Mouse (Mus musculus) heart, adult 9 months (tissue): ENCODE data around the gene Kdm4b.

Experiments
- DNase-seq, 2 experiments: peaks; one replicate each; pipeline ENCODE4 v3.0.0; 2022; ENCODE audit warnings: low spot score in 2 of 2

Gene Kdm4b

DNA sequence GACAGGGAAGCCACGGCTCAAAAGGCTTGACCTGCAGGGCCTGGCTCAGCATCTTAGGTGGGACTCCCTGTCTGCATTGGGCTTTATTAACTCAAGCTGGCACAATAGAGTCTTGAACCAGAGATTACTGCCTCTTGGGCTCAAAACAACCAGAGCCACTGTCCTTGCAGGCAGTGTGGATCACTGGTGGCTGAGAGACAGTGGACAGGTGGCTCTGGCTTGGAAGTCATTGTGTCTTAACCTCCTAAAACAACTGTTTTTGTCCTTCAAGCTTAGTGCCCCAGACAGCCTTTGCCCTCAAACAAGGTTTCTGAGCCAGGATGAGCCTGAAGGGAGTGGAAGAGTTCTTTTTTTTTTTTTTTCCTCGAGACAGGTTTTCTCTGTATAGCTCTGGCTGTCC is 19.5 kb downstream of the Kdm4b start:
- no peak for DNase-seq

DNA sequence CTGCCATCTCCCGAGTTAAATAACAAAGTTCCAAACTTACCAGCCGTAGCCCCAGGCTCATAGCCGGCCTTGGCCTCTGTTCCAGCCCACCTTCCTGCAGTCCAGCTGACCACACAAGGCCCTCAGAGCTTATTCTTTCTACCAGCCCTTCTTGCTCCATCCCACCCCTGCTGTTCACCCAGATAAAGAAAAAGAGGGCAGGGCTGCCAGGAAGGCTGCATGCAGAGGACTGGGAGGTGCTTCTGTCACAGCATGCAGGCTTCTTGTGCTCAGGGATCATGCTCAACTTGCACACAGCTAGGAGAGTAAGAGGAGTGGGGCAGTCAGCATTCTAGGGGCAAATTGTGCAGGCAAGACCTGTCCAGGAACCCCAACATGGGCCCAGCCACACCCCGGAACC is 22.3 kb downstream of the Kdm4b start:
- DNase-seq: no peak

DNA sequence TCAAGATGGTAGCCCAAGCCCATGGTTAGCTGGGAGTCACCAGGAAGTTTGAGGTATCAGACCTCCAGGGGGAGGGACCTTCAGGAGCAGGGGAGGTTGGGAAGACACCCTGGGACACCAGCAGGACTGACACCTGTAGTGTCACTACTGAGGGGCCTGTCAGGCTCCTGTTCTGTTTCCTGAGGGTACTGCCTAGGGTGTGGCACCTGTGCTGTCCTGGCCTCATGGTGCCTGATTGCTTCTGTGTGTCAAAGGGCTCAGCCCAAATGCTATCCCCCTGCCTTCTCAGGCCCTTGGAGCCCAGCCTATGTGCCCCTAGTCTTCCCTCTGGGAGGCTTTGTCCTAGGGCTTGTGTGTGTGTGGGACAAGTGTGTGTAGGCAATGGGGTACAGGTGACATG is 22.7 kb downstream of the Kdm4b start:
- no peak for DNase-seq

DNA sequence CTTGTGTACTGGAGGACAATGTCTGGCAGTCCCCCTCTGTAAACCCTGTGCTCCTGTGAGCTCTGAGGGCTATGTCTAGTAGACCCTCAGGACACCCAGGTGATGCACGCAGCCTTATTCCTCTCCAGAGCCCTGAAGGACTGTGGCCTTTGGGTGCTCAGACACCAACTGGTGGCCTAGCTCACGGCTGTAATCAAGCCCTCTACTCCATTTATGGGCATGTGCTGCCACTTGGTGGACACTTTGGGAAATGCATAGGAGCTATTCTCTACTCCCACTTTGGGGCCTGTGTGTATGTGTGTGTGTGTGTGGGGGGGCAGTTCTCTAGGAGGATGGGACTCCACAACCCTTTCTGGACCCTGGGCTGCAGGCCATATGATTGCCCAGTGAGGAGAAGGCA is 24.8 kb downstream of the Kdm4b start:
- DNase-seq: peak; percentile 58 to 73

DNA sequence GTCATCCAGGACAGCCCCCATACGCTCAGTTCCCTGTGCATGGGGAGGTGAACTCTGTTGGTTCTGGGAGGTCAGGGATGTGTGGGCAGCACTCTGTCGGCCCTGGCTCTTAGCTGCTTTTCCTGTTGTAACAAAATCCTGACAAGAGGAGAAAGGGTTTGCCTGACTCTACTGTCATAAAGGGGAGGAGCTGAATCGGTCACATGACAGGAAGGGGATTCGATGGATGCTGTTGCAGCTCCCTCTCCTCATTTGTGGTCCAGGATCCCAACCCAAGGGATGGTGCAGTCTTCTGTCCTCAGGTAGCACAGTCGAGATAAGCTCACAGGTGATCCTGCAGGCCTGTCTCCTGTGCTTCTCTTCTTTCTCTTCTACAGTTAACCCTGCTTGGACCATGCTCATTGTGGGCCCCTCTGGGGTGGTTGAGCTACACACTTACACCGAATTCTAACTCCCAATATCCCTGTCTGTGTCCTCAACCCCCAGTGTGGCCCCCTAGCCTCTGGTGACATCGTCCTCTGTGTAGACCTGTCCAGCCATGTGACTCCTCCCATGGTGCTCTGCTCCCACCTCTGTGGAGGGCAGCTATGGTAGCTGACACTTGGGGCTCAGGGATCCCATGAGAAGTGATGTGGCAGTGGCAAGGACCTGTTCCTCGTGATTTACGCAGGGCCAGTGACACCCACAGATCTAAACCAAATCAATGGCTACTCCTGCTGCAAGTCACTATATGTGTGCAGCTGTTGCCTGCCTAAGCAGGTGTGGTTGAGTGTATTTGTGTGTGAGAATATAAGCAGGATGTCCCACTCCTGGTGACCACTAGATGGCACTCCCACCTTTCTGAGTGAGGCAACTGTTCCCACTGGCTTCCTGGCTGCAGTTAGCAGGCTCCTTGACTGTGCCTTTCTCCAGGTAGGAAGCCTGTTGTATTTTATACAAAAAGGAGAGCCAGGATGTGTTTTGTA is 31.3 kb downstream of the Kdm4b start:
- DNase-seq: peak; percentile 34 to 48

DNA sequence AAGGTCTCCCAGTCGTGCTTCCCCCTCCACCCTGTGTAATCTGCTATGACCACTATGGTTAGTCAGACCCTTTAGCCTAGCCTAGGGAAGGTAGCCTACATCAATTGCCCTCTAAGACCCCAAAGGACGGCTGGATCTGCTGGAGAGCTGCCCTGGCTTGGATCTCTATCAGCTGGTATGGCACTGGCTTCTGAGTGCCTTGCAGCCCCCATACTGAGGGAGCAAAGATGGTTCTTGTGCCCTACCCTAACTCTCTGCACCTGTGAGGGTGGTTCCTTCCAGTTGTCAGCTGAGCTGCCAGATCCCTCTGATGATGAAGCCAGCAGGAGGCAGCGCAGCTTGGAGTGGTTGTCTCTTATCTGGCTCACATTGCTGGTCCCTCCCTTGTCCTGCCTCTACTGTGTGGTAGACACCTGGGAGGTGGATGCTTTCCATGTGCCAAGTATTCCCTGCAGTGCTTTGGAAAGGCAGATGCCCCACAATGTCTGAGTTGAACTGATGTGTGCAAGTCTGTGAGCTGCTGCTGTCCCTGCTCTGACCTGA is 33.4 kb downstream of the Kdm4b start:
- DNase-seq: no peak

DNA sequence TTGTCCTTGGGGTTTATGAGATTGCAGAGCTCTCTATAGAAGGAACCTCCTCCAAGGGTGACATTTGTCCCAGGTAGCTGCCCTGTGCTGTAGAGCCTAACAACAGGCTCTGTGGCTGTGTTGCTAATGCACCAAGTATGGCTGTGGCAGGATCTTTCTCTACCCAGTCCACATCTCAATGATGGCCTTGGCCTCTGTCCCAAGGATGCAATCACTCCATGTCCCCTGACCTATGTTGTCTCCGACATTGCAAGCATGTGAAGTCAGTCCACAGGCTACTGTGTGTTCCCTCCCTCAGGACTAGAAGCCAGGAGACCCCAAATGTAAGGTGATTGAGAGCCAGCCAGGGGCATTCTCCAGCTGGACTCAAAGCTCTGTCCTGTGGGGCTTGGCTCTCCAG is 34.0 kb downstream of the Kdm4b start:
- no peak for DNase-seq

DNA sequence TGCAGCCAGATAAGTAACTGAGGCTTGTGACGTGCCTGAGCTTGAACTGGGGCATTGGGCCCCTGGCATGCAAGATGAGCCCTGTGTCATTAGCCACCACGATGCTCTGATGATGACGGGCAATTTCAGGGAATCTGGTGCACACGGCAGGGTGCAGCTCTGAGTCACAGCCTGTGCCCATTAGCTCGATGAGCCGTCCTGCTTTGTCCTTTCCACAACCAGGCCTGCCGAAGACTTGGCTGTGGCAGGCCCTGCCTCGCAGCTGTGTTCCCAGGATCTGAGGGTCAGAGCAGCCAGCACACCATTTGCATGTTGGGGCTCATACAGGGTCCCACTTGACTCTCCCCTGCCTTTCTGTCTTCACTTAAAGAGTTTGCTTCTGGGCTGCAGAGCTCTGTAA is 34.6 kb downstream of the Kdm4b start:
- DNase-seq: no peak

DNA sequence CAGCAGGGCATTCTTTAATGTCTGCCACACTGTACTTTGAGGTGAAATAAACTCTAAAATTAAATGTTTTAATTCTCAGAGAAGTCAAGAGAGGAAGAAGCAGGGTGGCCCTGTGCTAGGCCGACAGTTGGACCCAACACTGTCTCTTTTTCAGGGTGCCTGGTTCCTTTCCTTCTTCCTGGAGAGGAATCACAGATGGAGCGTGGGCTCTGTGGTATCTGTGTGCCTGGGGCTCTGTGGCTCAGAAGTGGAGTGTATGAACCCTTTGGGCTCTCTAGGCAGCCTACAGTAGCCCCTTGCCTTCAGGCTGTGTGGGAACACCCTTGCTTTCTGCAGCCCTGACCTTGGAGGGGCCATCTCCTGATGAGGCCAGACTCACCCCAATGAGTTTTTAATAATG is 35.7 kb downstream of the Kdm4b start:
- DNase-seq: no peak

DNA sequence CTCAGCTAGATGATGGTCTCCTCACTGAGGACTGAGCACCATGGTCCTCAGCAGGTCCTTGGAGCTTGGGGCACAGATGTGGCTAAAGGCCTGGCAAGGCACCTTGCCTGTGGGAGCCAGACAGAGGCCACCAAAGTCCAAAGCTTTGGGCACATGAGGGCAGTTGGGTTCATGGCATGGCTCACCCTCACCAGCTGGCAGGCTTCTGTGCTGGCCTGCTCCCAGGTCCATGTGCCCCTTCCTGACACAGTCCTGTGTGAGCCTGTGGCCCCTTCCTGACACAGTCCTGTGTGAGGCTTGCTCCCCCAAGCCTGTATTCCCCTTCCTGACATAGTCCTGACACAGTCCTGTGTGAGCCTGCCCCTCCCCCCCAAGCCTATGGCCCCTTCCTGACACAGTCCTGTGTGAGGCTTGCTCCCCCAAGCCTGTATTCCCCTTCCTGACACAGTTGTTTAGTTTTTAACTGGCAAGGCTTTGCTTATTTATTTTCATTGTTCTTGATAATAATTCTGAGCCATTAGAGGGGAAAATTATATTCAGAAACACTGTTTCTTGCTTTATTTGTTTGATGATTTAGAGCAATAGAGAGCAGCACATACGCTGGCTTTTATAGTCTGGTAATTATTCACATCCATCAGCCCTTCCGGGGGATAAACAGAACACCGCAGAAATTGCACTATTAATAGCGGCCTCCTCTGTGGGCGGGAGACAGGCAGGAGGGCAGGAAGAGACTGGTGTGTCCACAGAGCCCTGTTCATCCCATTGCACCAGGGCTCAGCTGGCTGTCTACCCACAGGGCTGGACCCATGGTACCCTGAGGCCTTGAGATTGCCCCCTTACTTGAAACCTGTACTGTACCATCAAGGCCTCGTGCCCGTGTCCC is 40.2 kb downstream of the Kdm4b start:
- no peak for DNase-seq

DNA sequence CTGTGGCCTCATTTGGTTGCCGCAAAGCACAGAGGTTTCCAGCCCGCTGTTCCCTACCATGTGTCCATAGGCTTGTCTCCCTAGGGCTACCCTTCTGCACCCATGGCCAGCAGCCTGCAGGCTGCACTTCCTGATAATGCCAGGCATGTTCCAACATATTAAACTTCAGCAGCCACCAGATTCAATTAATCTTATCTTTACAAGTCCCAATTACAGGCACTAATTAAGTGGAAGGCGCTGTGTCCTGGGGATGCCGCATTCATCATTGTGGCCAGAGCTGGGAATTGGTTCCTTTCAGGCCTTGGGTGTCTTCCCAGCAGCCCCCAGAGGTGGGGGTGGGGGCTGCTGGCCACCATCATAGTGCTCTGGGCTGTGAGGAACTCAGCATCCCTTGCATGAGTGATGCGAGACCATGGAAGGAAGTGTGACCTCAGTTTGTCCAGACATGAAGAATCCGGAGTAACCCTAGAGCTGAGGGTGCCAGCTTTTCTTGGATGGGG is 42.5 kb downstream of the Kdm4b start:
- no peak for DNase-seq

DNA sequence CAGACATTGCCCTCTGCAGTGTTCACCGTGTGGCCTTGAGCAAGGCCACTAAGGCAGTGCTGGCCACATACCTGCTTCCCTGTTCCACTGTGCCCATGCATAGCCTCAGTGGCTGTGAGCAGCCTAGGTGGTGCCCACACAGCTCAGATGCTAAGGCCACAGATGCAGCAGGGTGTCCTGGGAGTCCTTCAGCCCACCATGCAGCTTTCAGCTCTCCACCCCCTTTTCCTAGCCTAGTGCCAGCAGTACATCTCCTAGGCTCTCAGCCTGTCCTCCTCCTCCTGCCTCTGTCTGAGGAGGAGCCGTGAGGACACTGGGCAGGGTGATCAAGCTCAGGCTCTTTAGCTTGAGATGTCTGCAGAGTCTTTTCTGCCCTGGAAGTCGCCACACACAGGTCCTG is 44.2 kb downstream of the Kdm4b start:
- no peak for DNase-seq

DNA sequence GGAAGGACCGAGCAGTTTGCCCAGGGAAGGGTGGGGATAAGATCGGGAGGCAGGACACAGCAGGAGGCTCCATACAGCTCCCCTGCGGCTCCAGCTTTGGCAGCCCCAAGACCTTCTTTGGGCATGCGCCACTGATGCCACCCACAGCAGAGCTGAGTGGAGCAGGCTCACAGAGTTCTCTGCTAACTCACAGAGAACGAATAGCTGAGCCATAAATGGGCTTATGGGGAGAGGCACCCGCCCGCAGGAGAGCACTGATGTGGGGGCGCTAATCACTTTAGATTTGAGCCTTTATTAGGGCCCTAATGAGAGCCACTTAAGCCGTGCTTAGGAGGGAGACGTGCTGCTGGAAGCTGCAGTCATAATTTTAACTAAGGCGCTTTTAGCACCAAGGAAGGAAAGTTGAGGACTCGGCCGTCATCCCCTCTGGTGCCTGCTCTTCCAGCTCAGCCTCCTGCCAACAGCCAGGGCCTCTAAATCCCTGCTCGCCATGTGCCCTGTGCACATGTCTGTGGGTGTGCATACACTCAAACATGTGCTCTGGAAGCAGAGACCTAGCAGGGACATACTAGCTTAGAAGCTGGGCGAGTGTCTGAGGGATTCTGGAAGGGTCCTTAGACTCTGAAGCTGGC is 45.3 kb downstream of the Kdm4b start:
- DNase-seq: no peak

DNA sequence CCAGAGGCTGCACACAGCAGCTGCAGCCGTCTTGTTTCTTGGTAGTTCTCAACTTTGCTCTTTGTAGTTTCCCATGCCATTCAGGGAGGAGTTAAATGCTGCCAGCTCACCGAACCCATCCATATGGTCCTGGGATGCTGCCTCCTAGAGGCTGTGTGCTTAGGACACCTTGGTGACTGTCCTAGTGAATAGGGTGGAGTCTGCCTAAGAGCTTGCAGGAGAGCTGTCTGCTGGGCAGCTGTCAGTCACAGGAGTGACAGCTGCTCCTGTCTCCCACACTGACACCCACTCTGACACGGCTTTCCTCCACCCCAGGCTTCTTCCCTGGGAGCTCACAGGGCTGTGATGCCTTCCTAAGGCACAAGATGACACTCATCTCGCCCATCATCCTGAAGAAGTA is 46.2 kb downstream of the Kdm4b start:
- DNase-seq: no peak

DNA sequence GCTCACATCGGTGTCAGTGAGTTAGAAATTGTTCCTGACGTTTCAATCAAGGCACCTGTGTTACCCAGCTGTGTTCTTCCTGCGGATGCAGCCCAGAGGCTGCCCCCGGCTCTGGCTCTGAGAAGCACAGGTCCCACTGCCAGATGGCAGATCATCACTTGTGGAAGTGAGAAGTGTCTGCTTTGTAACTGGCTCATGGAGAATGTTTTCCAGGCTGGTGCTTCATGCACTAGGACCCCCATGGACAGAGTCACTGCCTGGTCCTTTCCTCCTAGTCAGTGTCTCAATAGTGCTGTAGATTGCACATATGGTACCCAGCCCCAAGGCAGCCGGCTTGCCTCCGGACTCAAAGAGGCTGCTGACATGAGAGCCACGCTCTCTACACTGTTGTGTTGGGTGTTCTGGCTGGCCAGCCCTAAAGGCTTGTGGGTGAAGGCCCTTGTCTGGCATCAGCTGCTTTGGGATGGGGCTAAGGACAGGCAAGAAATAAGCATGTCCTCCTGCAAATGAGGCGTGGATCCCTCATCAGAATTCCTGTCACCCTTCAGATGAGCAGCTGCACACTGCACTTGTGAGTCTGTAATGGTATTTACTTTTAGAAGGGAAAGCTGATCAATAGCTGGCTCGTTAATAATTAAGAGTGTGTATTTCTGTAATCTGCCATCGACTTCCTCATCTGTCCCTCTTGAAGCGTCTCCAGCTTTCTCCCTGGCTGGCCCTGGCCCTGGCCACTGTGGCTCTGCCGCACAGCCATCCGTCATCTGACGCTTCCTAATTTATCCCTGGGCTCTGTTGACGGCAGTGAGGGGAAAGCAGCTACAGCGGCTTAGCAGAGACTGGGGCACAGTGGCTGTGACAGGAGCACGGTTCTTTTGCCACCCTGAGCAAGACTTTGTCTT is 47.5 kb downstream of the Kdm4b start:
- peak in 1 of 2 experiments; percentile 12 for DNase-seq

DNA sequence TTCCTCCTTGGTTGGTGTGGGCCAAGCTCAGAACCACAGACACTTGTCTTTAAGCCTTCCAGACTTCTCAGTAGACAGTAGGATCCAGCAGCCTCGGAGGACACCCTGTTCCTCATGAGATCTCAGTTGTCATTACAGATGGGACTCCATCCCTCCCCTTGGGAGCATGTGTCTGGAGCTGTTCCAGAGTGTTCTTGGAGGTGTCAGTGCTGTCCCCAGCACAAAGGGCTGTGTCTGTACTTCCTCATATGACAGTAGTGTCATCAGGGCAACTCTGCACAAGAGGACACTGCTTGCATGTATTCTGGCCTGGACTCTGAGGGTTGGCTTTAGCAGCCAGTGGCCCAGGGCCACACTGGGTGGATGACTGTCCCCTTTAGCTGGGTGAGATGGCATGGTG is 49.0 kb downstream of the Kdm4b start:
- DNase-seq: peak; percentile 6 to 21

DNA sequence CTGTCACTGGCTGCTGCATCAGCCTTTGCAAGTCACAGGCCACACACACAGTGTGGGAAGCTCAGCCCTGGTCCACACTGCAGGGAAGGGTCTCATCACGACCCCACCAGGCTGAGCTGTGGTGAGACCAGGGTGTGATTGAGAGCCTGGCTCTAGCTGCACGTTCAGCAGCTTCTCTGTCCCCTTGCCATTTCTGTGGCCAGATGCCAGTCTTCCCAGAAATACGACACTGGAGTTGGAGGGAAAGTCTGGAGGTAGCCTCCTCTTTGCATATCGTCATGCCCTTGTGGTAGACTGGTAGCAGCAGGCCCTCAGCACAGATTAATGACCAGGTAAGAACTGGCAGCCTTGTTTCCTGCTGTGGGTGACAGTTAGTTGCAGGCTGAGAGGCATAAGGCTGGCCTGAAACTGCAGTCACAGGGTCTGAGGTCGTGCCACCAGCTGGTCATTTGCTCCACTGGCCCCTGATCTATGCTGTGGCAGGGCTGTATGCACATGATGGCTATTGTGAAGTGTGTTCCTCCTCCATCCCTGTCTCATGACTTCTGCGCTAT is 53.5 kb downstream of the Kdm4b start:
- no peak for DNase-seq

DNA sequence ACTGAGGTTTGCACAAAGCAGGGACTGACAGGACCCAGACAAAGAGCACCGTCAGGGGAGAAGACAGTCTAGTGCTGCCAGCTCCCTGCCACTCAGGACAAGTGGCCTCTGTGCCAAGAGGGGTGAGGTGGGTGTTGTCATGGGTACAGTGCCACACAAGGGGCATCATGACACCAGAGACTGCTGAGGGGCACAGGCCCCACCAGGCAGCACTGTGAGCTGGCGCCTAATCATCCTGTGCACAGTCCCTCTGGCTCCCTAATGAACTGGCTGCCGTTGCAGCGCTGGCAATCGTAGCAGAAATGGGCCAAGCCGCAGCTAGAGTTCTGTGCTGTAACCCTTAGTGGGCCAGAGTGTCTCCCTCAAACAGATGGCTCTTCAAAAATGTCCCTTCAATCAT is 54.4 kb downstream of the Kdm4b start:
- no peak for DNase-seq

DNA sequence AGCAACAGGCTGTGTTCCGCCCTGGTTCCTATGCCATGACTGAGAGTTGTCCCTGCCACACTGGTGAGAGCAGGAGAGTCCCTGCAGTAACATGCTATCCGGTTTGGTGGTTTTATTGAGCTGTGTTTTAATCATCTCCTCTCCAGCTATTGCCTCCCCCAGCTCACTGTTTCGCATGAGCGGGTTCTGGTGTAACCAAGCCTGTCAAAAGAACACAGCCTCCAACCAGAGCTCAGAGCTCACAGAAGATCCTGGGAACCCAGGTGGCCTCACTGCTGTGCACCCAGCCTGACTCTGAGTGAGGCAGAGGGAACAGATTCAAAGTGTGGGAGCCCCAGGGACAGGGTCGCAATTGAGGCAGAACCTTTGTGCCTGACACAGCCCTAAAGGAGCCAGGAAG is 55.3 kb downstream of the Kdm4b start:
- DNase-seq: no peak

DNA sequence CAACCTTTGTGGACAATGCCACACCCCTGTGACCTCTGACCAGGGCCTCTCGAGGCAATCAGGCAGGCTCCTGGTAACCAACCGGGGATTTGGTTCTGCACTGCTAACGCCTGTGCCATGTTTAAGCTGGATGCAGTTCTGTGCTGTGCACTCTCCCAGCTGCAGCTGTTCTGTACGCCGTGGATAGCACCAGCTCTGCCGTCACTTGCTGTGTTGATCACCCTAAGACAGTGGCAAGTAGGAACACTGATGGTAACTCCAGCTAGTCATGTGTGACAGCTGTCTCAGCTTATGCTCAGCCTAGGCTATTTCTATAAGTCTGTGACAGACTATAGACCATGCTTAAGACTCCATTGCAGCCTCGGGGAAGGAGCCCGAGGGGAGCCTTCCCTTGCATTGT is 57.1 kb downstream of the Kdm4b start:
- DNase-seq: no peak
